Mouse (Mus musculus): ENCODE data around the gene Nat10. TPM values are rescaled to one million over a fixed set of nuclear protein-coding genes. Genes with fewer than 3 reads are reported as not detected.

Nat10 gene
- total RNA-seq, 1 experiment from 2014 or later = 32.7 TPM

DNA sequence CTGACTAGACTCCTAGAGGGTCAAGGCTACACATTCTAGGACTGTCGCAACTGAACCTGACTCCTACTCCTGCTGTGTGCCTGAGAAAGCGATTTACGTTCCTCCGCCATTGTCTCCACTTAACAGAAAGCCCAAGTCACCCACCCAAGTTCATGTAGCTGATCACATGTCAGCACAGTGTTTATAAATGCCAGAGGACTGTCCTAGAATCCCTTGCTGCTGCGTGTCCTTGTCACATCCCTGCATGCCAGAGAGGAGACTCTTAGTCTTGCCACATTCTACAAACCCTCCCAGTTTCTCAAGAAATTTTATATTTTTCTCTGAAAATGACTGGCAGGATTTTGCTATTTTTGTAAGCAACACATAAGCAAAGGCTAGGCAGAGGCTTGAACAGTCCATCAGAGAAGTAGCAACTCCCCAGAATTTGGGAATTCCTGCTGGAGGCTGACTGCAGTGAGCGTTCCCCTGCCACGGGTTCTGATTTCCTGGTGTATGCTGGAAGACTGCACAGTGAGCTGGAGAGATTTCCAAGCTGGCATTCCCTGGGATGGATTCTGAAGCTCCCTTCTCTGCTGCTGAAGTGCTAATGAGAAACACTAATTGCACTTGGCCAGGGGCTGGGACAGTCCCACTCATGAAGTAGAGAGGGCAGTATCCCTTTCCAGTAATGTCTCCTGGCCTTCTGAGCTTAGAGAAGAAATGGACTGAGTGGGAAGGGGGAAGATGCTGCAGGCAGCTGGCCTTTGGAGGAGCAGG, 83.3 kb downstream of the Nat10 start:
- ATAC-seq (replicated peaks; ENCODE audit: insufficient number of reproducible peaks, low FRiP score, low TSS enrichment, poor library complexity, severe bottlenecking) = no peak

DNA sequence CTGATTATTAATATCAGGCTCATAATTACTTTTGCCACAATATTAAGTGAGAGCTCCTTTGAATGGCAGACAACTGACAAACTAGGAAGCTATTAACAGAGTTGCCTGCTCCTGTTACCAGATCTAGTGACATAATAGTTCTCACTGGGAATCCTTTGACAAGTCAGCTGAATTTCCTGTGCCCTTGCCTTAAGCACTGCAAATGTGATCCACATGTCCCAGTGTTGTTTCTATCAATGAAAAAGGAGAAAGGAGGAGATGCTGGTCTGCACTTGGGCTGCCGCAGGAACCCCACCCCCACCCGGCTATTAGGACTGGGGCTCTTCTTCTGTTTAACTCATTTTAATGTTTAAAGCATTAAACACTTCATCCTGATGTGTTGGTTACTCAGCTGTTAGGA, 84.3 kb downstream of the Nat10 start:
- no peak for ATAC-seq (replicated peaks; ENCODE audit: insufficient number of reproducible peaks, low FRiP score, low TSS enrichment, poor library complexity, severe bottlenecking)

DNA sequence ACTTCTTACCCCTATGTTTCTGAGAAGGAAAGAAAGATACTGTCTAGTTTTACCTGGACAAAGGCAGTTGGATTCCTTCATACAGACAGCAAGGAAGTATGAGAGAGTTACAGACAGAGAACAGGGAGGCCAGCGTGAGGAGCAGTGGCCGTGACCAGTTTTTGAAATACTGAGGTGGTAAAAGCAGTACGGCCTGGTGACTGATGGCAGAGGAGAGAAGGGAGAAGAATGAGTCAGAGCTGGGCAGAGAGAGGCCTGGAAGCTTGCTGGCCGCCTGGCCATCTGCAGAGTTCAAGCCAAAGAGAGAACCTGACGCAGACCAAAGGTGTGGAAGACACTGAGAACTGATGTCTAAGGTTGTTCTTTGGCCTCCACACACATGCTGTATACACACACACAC, 85.7 kb downstream of the Nat10 start:
- ATAC-seq (replicated peaks; ENCODE audit: insufficient number of reproducible peaks, low FRiP score, low TSS enrichment, poor library complexity, severe bottlenecking) = no peak

DNA sequence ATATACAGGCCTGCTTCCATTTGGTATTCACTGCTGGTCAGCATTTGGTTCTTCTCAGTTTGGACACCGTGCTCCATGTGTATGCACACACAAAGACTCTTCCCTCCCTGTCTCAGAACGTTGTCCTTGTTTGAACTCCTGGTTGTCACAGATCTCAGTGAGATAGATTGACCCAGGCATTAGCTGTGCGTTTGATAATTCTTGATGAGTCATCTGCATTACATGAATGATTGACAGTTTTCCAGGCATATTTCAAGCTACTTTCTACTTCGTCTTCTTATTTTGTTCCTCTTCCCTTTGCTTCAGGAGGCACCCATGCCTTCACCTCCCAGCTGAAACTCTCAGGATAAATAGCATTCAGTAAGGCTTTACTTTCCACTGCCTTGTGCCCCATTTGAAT, 87.5 kb downstream of the Nat10 start:
- no peak for ATAC-seq (replicated peaks; ENCODE audit: insufficient number of reproducible peaks, low FRiP score, low TSS enrichment, poor library complexity, severe bottlenecking)

DNA sequence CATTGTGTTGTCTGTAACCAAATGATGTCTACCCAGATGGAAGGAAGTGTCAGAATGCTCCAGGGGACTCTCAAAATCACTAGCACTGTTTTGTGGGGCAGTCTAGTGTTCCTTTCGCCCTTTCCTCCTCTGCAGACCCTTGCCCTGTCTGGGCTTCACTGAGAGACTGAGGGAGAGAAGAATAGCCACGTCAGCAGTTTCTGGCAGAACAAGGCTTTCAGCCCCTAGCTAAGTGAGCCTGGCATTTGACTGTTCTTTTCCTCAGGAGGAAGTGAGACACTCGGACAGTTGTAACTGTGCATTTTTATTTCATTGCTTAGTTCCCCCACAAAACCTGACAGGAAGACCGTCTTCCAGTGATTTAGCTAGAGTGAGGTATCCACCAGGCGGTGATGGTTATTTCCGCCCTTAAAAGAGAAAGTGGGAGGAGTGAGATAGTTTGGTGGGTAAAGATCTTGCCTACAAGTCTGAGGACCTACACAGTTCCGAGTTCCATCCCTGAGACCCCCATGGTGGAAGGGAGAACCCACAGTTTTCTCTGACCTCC, 88.4 kb downstream of the Nat10 start:
- no peak for ATAC-seq (replicated peaks; ENCODE audit: insufficient number of reproducible peaks, low FRiP score, low TSS enrichment, poor library complexity, severe bottlenecking)

Other genes with a start within 250 kb of the Nat10 start
- gene Abtb2, start 195.0 kb downstream of the Nat10 start, total RNA-seq (2017) = 6.0 to 16.5 TPM (median 9.1 TPM) in 3 replicates
- gene Caprin1, start 36.4 kb upstream of the Nat10 start, total RNA-seq (2017) = 252 to 314 TPM (median 306 TPM) in 3 replicates
- gene Lmo2, start 196.7 kb upstream of the Nat10 start, total RNA-seq (2017) = 50.1 to 71.8 TPM (median 67.7 TPM) in 3 replicates